Mouse (Mus musculus): ENCODE results near the gene Nhej1. TPM values are rescaled to one million over a fixed set of nuclear protein-coding genes. Genes with fewer than 3 reads are reported as not detected.

Nhej1 gene
- polyA plus RNA-seq, 1 experiment from 2014 or later = 3.5 TPM

DNA sequence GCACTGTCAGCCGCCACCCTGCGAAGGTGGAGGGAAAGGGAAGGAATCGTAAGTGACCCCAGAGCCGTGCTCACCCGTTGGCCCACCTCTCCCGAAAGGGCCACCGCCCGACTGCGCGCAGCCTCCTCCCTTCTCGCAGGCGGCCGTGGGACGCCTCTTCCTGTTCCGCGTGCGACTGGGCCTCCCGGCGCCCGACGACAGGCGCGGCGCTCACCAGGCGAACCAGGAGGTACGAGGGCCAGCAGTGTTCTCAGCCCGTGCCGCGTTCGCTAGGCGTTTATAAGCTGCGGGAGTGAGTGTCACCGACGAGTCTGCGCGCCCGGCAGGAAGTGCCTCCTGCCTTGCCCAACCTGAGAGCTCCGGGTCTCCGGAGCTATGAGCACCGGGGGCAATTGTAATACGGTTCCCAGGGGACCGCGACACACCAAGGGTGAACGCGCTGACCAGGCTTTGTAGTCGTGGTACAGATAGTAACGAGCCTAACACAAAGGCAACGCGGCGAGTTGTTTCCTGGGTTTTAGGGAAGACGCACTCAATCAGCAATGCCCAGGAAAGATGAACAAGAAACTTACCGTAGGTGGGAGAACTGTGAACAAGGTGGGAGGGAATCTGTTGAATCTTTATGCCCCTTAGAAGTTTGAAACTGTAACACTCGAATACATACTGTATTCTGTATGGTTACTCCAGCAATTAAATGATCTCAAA is 16.6 kb upstream of the Nhej1 start:
- TF ChIP-seq CTCF (IDR thresholded peaks at IDR 0.05; ENCODE audit: low read depth) (no peak), EP300 (IDR thresholded peaks at IDR 0.05; ENCODE audit: low read depth) (no peak)
- peak overlapping the region; percentile 99 for H3K27ac ChIP-seq (ENCODE audit: low read depth)
- no peaks in the 10 kb centered on the region for H3K27me3 ChIP-seq (ENCODE audit: insufficient read depth, low read length)
- no peaks in the 10 kb centered on the region for H3K9me3 ChIP-seq (ENCODE audit: low read length)
- ATAC-seq (peak; percentile 44), DNase-seq (peak; percentile 82)
- peaks cover 51% of the 10 kb centered on the region for H3K4me1 ChIP-seq (ENCODE audit: insufficient read depth)
- peak overlapping the region; percentile 76 for H3K4me3 ChIP-seq (ENCODE audit: low read depth, low read length)
- H3K9ac ChIP-seq (replicated peaks) = peak overlapping the region; percentile 96
- under 1% methylated on average over 46 of the region's 53 CpGs for WGBS (ENCODE audit: insufficient replicate concordance)
- H3K4me2 ChIP-seq (ENCODE audit: low read depth, low read length) = peak overlapping the region; percentile 96
- H3K36me3 ChIP-seq (replicated peaks; ENCODE audit: insufficient read depth, low read length) = peaks cover 60% of the 10 kb centered on the region

DNA sequence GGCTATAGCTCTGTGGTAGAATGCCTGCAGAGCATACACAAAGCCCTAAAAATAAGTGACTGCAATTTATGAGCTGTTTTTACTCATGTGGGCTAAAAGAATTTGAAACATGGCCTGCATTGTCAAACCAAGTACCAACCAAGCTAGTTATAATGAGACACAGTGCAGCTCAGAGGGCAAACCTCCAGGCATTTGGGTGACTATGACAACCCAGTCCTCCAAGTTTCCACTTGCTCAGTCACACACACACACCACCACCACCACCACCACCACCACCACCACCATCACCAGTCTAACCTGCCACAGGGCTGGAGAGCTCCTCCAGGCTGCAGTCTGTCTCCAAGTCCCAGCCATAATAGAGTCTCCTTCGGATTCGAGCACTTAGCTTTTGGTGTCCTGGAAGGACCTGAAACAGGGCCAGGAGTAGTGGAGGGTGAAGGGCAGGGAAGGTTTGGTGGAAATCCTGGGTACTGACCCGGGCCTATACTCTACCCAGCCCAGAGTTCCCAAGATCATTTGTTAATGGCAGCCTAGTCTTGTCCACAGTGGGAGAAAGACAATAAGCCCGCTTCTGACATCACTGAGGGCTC is 15.7 kb upstream of the Nhej1 start:
- peaks cover 61% of the 10 kb centered on the region for H3K36me3 ChIP-seq (replicated peaks; ENCODE audit: insufficient read depth, low read length)
- no peak for ATAC-seq
- 30% methylated on average over 4 of the region's 4 CpGs for WGBS (ENCODE audit: insufficient replicate concordance)
- H3K9me3 ChIP-seq (ENCODE audit: low read length) = no peaks in the 10 kb centered on the region
- peaks cover 52% of the 10 kb centered on the region for H3K4me1 ChIP-seq (ENCODE audit: insufficient read depth)
- TF ChIP-seq EP300 (IDR thresholded peaks at IDR 0.05; ENCODE audit: low read depth) = no peak
- no peak for TF ChIP-seq CTCF (IDR thresholded peaks at IDR 0.05; ENCODE audit: low read depth)
- H3K27ac ChIP-seq (ENCODE audit: low read depth) = peak overlapping the region; percentile 99
- H3K4me2 ChIP-seq (ENCODE audit: low read depth, low read length) = peak overlapping the region; percentile 96
- peak; percentile 27 for DNase-seq
- H3K27me3 ChIP-seq (ENCODE audit: insufficient read depth, low read length) = no peaks in the 10 kb centered on the region
- H3K4me3 ChIP-seq (ENCODE audit: low read depth, low read length) = peak overlapping the region; percentile 76
- peak overlapping the region; percentile 96 for H3K9ac ChIP-seq (replicated peaks)

DNA sequence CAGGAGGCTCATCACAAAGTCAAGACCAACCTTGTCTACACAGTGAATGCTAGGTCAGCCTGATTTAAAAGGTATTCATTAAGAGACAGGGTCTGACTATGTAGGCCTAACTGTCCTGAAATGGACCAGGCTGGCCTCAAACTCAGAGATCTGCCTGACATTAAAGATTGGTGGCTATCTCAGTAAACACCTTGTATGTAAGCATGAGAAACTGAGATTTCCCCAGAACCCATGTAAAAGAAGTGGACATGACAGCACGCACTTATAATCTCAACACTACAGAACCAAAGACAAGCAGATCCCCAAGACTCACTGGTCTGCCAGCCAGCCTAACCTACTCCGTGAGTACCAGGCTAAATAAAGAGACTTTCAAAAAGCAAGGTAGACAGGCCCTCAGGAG is 13.4 kb upstream of the Nhej1 start:
- Histone ChIP-seq H3K36me3 (replicated peaks; ENCODE audit: insufficient read depth, low read length) (peaks cover 51% of the 10 kb centered on the region), H3K27ac (ENCODE audit: low read depth) (0 out of 2 replicates have a peak overlapping the region, but pooled peaks have one; percentile 22), H3K4me3 (ENCODE audit: low read depth, low read length) (no peak overlapping the region), H3K4me2 (ENCODE audit: low read depth, low read length) (peak overlapping the region; percentile 96; the same call in 1 of the 2 replicates), H3K9me3 (ENCODE audit: low read length) (no peaks in the 10 kb centered on the region), H3K4me1 (ENCODE audit: insufficient read depth) (peaks cover 52% of the 10 kb centered on the region), H3K9ac (replicated peaks) (peak overlapping the region; percentile 11; the same call in 1 of the 2 replicates), H3K27me3 (ENCODE audit: insufficient read depth, low read length) (no peaks in the 10 kb centered on the region)
- TF ChIP-seq CTCF (IDR thresholded peaks at IDR 0.05; ENCODE audit: low read depth) (no peak), EP300 (IDR thresholded peaks at IDR 0.05; ENCODE audit: low read depth) (peak; percentile 84)
- no peak for ATAC-seq
- DNase-seq = no peak
- WGBS (ENCODE audit: insufficient replicate concordance) = 69% methylated on average over 2 of the region's 2 CpGs

DNA sequence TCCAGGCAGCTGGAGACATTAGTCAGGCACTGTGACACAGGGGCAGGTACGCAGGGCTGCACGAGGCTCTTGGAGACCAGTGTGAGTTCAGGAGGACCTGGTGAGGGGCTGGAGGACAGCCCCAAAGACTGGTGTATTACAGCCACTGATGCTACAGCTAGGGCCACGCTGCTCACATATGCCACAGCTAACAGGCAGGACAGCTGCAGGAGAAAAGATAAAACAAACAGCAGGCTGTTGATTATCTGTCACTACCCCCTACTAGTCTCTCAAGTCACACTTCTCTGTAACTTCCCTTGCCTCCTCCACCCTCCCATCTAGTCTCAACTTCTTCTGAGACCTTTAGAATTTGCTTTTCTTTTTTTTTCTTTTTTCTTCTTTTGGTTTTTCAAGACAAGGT is 11.7 kb upstream of the Nhej1 start:
- Histone ChIP-seq H3K9me3 (ENCODE audit: low read length) (no peaks in the 10 kb centered on the region), H3K4me2 (ENCODE audit: low read depth, low read length) (peak overlapping the region; percentile 52), H3K9ac (replicated peaks) (peak overlapping the region; percentile 46; the same call in 1 of the 2 replicates), H3K36me3 (replicated peaks; ENCODE audit: insufficient read depth, low read length) (peaks cover 51% of the 10 kb centered on the region), H3K4me3 (ENCODE audit: low read depth, low read length) (no peak overlapping the region), H3K27ac (ENCODE audit: low read depth) (peak overlapping the region; percentile 78), H3K27me3 (ENCODE audit: insufficient read depth, low read length) (no peaks in the 10 kb centered on the region), H3K4me1 (ENCODE audit: insufficient read depth) (peaks cover 56% of the 10 kb centered on the region)
- DNase-seq (peak; percentile 35), ATAC-seq (peak; percentile 82)
- WGBS (ENCODE audit: insufficient replicate concordance) = 40% methylated on average over 3 of the region's 3 CpGs
- no peak for TF ChIP-seq CTCF (IDR thresholded peaks at IDR 0.05; ENCODE audit: low read depth)
- peak; percentile 91 for TF ChIP-seq EP300 (IDR thresholded peaks at IDR 0.05; ENCODE audit: low read depth)

DNA sequence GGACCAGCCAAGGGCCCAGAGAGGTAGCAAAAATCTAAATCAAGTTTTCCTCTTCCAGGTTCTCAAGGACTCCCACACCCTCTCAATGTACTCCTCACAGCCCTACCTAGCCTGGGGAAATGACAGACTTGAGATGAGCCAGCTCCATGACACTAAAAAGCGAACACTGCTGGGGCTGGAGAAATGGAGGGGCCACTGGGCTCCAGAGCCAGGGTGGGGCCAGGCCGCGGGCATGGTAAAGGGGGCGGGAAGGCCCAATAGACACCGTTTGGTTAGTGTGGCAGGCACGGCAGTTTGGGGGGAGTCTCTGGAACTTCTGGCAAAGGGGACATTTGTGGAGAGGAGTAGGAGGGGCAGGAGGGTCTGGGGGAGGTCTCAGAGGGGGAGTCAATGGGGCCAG is 11.3 kb upstream of the Nhej1 start:
- Histone ChIP-seq H3K9me3 (ENCODE audit: low read length) (no peaks in the 10 kb centered on the region), H3K9ac (replicated peaks) (peak overlapping the region; percentile 46; the same call in 1 of the 2 replicates), H3K27ac (ENCODE audit: low read depth) (peak overlapping the region; percentile 78), H3K4me2 (ENCODE audit: low read depth, low read length) (peak overlapping the region; percentile 52), H3K4me1 (ENCODE audit: insufficient read depth) (peaks cover 56% of the 10 kb centered on the region), H3K36me3 (replicated peaks; ENCODE audit: insufficient read depth, low read length) (peaks cover 51% of the 10 kb centered on the region), H3K4me3 (ENCODE audit: low read depth, low read length) (no peak overlapping the region), H3K27me3 (ENCODE audit: insufficient read depth, low read length) (no peaks in the 10 kb centered on the region)
- ATAC-seq (peak; percentile 47), DNase-seq (no peak)
- WGBS (ENCODE audit: insufficient replicate concordance) = 50% methylated on average over 6 of the region's 6 CpGs
- TF ChIP-seq CTCF (IDR thresholded peaks at IDR 0.05; ENCODE audit: low read depth) (no peak), EP300 (IDR thresholded peaks at IDR 0.05; ENCODE audit: low read depth) (no peak)

DNA sequence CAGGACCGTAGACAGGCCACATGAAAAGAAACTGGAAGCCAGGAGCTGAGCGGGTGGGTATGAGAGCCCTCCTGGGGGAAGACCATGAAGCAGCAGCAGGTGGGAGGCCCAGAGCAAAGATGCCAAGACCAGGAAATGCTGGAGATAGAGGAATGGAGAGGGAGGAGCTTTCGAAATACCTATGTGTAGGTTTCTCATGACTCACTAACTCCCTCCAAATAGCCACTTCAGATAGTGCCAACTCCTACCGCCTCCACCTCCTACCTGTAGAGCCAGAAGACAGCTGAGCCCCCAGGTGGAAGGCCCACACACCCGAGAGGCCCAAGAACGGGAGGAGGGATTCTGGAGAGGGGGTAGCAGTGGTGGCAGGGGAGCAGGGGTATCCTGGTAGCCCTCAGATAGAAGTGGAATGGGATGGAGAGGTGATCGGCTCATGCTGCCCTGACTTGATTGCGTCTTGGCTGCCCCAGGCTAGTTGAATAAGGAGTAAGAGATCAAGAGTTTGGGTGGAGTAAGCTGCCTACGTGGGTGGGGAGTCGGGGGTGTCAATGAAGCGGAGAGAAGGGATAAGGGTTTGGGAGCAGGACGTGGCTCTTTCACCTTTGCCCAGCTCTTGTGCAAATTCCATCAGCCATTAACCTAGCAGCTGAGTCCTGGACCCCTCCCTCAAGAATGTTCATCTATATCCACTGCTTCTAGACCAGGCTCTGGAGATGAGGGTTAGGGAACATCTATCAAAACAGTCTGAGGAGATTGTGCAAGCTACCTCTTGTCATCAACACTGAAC is 8.6 kb upstream of the Nhej1 start, which contains the start of gene Slc23a3:
TSS of gene Slc23a3 (minus strand) at position 470 of the 787 bp plus-strand sequence.
- TF ChIP-seq EP300 (IDR thresholded peaks at IDR 0.05; ENCODE audit: low read depth) = no peak
- TF ChIP-seq CTCF (IDR thresholded peaks at IDR 0.05; ENCODE audit: low read depth) = no peak
- H3K4me1 ChIP-seq (ENCODE audit: insufficient read depth) = peaks cover 34% of the 10 kb centered on the region
- 0 out of 2 replicates have a peak within 1 kb of the TSS, but pooled peaks have one; percentile 30 for H3K27ac ChIP-seq (ENCODE audit: low read depth)
- ATAC-seq (peak; percentile 44), DNase-seq (no peak)
- H3K9ac ChIP-seq (replicated peaks) = no peak within 1 kb of the TSS; the same call in 1 of the 2 replicates
- no peak within 1 kb of the TSS; the same call in 1 of the 2 replicates for H3K4me2 ChIP-seq (ENCODE audit: low read depth, low read length)
- no peaks in the 10 kb centered on the region for H3K9me3 ChIP-seq (ENCODE audit: low read length)
- H3K4me3 ChIP-seq (ENCODE audit: low read depth, low read length) = no peak within 1 kb of the TSS
- WGBS (ENCODE audit: insufficient replicate concordance) = 52% methylated on average over 12 of the region's 12 CpGs
- H3K27me3 ChIP-seq (ENCODE audit: insufficient read depth, low read length) = no peaks in the 10 kb centered on the region
- peaks cover 37% of the 10 kb centered on the region for H3K36me3 ChIP-seq (replicated peaks; ENCODE audit: insufficient read depth, low read length)

Data from liver, postnatal 0 days (tissue).